Mouse (Mus musculus) spleen, adult 18-20 months (tissue): ENCODE data around the gene Ldlrad3.

ENCODE experiments used
- DNase-seq, 2 experiments: peaks; one replicate each; pipeline ENCODE4 v3.0.0; 2022; ENCODE audit warnings: mixed read lengths in 2 of 2

Gene Ldlrad3

DNA sequence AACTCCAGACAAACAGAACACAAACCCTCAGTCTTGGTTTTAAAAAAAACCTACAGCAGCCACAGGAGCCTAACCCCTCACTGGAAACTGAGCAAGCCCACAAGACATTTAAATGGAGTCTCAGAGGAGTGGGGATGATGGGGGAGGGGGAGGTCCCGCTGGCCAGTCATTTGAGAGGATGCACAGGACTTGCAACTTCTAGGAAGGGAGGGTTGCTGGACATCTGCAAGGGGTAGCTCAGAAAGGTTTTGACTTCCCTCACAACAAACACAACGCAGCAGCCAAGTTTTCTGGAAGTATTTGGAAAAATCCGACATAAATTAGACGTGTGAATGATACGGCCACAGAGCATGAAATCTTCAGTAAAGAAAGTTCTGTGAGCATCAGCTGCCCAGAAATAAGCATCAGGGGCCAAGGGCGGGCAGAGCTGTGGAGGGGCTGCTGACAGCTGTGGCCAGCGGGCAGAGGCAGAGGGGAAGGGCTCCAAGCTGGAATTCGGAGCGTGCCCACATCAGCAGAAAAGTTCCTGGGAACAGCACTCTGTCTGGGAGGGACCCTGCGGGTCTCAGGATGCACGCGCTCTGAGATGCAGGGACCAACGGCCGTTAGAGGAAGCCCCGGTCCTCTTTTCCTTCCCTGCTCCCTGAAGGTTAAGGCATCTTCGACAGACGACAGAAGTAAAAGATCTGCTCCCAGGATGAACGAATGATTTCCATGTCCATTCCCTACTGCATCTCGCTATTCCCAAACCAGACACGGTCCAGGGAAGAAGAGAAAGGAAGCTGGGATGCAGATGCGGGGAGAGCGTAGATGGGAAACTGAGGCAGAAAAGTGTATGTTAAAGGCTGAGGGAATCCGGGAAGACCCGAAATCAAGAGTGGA is 875 bp downstream of the Ldlrad3 start:
- no peak for DNase-seq

DNA sequence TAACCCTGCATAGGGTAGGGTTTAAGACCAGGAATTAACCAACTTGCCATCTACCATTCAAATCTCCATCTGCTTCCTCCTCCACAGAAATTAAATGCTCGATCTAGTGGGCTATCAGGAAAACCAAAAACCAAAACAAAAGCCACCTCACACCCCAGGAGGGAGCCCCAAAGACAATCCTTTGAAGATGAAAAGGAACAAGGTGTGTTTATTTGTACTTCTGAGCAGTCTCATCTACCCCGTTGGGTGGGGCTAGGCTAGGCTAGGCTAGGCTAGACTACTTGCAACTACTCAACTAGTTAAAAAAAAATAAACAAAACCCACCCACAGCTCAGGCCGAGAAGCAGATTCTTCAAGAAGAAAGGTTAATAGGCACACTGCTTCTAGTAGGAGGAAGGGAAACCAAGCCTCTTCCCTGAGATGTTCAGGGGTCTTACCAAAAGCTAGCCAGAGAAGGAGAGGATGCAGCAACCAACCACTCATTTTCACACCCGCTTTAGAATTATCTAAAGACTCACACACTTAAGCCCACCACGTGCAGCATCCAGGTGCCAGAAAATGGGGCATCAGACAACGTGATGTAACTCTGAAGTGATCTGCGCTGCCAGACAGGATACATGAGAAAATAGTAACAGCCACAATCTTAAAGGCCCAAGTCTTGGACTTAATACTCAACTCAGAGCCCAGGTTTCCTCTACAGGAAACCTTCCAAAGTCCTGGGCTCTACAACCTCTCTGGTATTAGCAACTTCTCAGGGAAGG is 2.3 kb downstream of the Ldlrad3 start:
- DNase-seq = no peak

DNA sequence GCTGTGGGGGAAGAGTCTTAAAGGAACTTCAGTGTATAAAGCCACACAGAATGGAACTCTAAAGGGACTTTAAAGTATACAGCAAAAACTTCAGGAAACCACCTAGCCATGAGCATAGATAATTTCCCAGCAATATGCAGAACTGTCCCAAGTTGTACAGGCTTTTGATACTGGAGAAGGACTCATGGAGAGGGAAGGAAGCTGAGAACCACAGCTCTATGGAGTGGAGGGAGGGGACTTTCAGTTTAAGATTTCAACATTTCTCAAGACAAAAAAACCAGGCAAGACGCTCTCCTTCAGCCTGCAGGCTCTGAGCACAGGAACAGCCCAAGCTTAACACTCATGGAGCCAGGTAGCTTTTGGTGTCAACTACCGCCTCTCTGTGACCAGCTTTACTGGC is 4.7 kb downstream of the Ldlrad3 start:
- no peak for DNase-seq

- no peak for DNase-seq
Observed at GRCm38 (mm10) chr2:102176434-102176772, 9.8 kb downstream of the Ldlrad3 start.

DNA sequence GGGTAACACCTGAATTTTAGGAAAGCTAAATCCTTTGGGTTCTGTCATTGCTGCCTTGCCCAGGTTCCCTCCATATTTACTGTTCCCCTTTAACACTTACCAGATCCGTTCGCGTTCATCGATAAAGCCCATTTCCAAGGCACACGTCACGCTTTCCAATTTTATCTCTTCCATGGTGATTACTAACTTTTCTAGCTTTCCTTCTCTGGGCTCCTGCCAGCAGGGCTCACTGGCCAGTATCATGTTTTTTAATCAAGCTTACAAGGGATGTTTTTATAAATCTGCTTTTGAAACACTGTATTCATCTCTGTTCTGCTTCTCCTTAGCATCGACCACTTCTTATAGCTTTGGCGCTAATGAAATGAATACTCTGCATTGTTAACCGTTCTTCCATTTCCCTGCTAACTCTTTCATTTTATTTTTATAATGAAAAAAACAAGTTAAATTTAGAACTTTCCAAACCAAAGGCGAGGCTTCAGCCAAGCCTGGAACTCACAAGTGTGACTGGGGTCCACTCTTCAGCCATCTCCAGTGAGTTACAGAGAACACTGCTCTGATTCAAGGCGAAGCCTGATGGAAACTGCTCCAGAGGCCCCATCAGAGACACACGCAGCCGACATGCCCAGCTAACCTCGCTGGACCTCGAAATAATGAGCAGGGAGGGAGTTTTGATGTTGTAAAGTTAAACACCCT is 10.3 kb downstream of the Ldlrad3 start:
- no peak for DNase-seq

DNA sequence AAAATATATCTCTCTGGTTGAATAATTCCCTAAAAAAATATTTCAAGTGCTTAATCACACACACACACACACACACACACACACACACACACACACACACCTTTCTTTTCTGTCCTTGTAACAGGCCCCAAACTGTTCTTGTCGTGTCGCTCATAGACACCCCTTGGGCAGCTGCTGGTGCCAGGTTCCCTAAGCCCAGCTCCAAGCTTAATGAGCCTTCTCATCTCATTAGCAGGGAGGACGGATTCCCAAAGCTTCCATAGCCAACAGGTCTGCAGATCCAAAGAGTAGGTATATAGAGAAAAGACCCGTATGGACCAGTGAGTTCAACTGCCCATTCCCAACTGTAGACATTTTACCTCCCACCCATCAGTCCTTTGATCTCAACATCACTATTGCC is 13.7 kb downstream of the Ldlrad3 start:
- DNase-seq = no peak

GRCm38 (mm10) chr2:102166550-102167325 is 19.4 kb downstream of the Ldlrad3 start:
- DNase-seq = no peak

DNA sequence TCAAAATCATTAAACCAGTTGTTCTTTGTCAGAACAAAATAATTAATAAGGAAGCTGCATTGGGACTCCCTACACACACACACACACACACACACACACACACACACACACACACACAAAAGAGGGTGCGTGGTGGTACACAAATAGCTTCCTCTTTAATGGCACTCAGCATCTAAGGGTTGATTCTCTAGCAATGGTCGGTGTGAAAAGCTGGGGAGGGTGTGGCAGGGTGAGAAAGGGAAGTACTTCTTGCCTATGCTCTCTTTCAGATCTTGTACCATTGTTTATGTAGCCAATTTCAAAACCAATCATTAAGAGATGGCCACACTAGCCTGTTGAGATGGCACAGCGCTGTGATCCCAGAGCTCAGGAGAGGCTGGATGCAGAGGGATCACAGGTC is 23.1 kb downstream of the Ldlrad3 start:
- DNase-seq = no peak

DNA sequence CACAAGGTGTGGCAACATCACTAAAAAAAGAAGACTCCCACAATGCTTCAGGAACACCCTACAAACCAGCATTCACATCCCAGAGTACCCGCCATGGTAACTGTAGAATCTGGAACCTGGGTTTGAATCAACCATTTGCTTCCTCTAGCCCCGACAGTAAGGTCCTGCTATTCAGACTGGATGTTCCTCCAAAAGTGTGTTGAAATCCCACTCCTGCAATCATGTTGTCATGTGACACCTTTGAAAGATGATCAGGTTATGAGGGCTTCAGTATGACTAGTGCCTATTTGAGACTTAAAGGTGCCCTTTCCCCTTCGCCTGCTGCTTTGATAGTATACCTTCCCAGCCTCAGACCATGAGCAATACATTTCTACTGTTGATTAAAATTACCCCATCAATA is 28.6 kb downstream of the Ldlrad3 start:
- no peak for DNase-seq

GRCm38 (mm10) chr2:102157010-102157409 is 29.2 kb downstream of the Ldlrad3 start:
- no peak for DNase-seq

- no peak for DNase-seq
Observed at GRCm38 (mm10) chr2:102156460-102156859, 29.7 kb downstream of the Ldlrad3 start.

- no peak for DNase-seq
Observed at GRCm38 (mm10) chr2:102155306-102156015, 30.7 kb downstream of the Ldlrad3 start.

DNA sequence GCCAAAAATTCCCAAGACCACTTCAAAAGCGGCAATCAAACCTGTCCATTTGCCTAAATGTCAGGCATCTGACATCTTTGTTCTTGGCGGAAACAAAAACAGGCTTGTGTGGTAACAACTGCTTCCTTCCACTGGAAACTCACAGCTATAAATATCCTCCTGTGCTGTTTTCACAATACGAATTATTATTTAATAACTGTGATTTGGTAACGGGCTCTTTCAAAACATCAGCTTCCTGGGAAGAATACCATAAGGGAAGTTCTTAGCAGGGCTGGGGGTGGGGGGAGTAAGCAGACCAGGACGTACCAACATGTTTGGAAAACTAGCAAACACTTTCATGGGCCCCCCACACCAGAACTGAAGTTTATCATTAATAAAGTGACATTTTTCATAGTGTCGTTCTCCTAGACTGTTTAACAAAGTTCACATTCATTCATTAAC is 31.4 kb downstream of the Ldlrad3 start:
- DNase-seq = no peak

DNA sequence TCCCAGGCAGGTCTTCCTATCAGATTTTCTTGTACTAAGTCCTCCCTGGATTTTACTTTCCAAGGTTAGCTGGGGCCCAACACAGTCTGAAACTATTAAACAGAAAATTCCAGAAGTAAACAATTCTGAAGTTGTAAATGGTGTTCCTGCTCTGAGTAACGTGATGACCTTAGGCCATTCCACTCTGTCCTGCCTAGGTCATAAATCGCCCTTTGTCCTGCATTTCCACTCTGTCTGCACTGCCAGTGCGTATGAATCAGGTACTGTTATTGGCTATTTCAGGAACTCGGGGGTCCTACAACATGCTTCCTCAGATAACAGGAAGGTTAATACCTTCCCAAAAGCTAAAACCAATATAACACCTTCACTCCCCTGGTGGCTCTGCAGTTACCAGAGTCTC is 31.9 kb downstream of the Ldlrad3 start:
- no peak for DNase-seq

DNA sequence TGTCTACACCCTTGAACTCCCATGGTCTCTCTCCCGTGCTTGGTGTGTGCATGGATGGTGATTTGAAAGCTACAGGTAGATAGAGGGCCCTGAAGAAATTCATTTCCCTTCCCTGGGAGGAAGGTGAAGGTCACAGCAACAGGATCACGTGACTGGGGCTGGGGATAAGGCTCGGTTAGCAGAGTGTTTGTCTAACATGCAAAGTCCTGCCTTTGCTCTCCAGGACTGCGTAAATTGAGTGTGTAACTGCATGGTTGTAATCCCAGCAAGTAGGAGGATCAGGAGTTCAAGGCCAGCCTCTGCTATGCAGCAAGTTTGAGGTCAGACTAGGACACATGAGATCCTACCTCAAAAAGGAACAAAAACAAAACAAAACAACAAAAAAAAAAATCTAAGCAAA is 32.7 kb downstream of the Ldlrad3 start:
- DNase-seq = no peak

GRCm38 (mm10) chr2:102152851-102153250 is 33.3 kb downstream of the Ldlrad3 start:
- no peak for DNase-seq

- no peak for DNase-seq
Observed at GRCm38 (mm10) chr2:102149058-102149457, 37.1 kb downstream of the Ldlrad3 start.

GRCm38 (mm10) chr2:102148093-102148492 is 38.1 kb downstream of the Ldlrad3 start:
- no peak for DNase-seq

DNA sequence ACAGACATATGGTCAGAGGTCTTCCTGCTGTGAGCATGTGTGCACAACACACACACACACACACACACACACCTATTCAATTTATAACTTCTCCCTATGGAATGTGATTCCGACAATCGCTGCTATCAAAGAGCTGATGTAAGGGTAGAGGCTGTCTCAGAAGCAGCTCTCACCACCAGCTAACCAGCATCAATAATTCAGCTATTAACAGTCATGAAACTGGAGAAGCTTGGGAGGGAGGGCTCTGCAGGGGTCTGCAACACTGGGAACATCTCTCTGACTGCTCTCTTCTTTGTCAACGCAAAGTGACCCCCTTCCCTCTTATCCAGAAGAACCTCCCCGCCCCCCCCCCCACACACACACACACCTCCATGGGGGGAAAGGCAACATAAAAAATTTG is 38.6 kb downstream of the Ldlrad3 start:
- no peak for DNase-seq

GRCm38 (mm10) chr2:102146386-102146785 is 39.8 kb downstream of the Ldlrad3 start:
- DNase-seq = no peak

- DNase-seq = no peak
Observed at GRCm38 (mm10) chr2:102145036-102145435, 41.1 kb downstream of the Ldlrad3 start.

DNA sequence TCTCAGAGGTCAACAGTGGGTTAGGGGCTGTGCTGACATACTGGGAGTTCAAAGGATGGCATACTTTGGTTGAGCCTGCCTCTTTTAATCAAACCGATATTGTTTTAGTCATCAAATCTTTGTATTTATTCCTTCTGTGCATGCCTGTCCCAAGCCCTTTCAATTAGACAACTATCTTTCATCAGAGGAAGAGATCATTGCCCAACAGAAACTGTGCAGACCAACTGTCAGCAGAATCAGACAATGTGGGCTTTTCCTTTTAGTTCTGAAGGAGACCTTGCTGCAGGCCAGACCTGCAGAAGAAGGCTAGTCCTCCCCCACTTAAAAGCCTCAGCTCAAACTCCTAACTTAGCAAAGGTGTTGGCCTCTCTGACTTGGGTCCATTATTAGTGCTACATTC is 41.9 kb downstream of the Ldlrad3 start:
- no peak for DNase-seq
